Mouse (Mus musculus) frontal cortex, adult 2 months (tissue): ENCODE data around the gene Smim13. TPM values are rescaled to one million over a fixed set of nuclear protein-coding genes. Genes with fewer than 3 reads are reported as not detected.
"Not testable (repeated sequence)": the region's sequence is repeated elsewhere in the genome, so short reads cannot be mapped to it uniquely, and the experiment has no call there.

Experiments
- DNase-seq, 2 experiments: peaks; one replicate each; pipeline ENCODE4 v3.0.0; 2022; ENCODE audit warnings: low spot score in 1 of 2; ENCODE audit errors: extremely low spot score in 1 of 2
- polyA plus RNA-seq: library from polyadenylated mRNA; depleted of rRNA; stranded (reverse); fragments of >200 nt; gene quantifications from 2 replicates; pipeline ENCODE4 v1.2.3, GENCODE M21; 2012

Gene Smim13
- polyA plus RNA-seq, 1 experiment = 101 TPM

DNA sequence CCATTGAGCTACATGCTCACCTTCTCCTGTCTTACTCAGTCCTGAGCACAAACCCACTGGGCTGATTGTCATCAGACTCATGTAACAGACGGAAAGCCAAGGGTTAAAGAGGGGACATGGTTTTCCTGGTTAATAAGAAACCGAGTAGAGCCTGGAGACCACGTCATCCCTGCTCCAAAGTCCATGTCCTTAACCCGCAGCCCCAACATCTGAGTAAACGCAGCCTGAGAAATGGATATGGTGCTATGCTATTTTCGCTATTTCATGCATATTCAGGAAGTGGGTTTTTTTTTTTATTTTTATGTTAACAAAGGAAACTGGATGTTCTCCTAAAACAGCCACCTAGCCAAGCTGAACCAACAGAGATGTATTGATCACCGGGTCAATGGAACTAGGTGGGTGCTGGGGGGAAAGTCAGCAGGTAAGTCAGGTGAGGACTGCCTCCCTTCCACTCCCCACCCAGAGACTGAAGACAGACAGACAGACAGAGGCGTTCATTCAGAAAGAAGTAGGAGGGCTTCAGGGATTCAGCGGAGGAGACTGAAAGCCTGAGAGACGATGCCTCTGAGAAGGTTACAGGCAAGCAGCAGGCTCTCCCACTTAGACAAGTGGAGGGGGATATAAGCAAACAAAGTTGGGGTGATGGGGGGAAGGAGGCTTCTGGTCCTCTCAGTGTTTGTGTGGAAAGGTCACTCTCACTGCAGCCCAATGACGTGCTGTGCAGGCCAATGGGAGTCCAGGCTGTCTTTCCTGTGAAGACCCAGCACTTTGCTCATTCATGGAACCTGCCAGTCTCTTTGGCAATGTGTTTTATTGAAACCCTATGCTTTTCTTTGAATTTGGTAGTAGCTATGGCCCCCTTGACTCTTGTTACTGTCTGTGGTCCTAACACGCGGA lies 13.6 kb upstream of the Smim13 start:
- DNase-seq = no peak

DNA sequence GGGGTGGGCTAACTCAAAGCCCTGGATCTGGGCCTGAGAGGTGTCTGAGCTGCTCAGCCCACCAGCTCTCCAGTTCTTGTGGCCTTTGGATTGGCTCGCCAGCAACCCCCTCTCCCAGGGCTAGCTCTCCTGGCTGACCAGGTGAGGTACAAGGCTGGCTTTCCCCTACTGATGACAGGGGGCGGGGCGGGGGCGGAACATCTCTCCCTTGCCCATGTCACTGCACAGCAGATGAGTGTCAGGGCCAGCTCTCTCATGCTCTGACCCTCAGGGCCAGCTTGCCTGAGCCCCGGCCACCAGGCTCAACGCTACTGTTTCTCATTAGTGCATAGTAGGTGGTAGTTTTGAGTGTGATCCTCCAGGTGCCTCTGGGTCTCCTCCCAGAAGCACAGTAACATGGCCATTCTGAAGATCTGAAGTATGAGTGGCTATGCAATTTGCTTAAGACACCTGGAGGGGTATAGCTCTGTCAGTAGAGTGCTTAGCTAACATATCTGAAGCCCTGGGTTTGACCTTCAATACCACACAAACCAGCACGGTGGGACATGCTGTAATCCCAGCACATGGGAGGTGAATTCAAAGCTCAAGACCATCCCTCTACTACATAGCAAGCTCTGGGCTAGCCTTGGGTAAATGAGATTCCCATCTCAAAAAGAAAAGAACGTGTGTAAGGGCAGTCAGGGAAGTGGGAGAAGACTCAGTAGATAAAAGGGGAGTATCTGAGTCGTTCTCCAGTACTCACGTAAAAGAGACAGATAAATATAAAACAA lies 11.4 kb upstream of the Smim13 start:
- DNase-seq = no peak

DNA sequence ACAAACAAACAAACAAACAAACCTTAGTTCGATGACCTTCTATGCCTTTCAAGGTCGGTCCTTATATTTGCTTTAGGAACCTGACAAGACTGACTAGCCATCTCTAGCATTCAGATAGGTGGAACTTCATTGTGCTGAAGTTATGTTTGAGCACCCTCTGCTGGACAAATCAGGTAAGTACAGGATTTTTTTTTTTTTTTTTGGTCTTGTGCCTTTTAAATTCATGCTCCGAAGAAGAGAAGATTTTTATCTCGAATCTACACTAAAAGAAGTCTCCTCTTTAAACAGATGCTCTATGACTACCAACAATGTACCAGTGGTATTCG lies 10.9 kb upstream of the Smim13 start:
- DNase-seq = peak in 1 of 2 experiments; percentile 78

DNA sequence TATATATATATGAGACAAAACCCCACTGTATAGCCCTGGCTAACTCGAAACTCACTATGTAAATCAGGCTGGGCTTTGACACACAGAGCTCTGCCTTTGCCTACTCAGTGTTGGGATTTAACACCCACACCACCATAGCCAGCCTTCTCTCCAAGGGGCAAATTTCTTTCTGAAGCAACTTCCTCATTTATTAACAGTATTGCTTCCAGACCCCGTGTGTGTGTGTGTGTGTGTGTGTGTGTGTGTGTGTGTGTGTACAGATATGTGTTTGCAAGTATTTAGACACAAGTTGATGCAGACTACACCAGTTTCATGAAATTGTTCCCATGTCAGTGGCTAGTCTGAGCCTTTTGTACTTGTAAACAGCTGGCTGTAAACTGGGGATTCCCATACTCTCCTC lies 8.1 kb upstream of the Smim13 start:
- no peak for DNase-seq

- DNase-seq = no peak
Measured at GRCm38 (mm10) chr13:41244306-41244830, 5.3 kb upstream of the Smim13 start.

DNA sequence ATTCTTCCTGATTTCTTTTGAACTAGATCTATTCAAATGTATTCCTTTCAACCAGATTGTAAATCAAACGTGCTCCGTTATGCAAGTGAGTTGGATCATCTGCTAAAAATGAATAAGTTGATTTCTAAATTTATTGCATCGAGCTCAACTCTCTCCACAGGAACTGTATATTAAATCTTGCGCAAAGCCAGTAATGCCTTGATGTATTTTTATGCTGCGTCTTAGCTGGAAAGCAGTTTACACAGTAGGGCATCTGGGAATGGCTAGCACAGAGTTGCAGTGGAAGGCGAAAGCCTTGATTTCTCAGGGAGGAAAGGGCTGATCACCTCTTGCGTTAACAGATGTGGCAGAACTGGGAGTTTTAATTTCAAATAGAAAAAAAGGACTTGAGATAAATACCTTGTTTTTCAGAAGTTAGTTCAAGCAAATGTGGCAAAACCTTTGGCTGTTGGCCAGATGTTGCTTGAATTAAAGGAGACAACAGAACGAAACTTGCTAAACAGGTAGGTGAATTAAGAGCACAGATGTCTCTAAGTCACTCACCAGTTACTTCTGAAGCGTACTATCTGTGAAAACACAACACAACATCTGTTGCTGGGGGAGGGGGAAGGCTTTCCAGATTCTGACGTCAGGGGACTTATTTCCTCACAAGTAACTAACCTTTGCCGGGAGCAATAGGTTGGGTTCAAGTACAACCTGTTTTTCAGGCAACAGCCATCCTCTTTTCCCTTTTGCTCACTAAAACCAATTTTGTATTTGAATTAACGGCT lies 708 bp upstream of the Smim13 start:
- peak; percentile 62 to 64 for DNase-seq

DNA sequence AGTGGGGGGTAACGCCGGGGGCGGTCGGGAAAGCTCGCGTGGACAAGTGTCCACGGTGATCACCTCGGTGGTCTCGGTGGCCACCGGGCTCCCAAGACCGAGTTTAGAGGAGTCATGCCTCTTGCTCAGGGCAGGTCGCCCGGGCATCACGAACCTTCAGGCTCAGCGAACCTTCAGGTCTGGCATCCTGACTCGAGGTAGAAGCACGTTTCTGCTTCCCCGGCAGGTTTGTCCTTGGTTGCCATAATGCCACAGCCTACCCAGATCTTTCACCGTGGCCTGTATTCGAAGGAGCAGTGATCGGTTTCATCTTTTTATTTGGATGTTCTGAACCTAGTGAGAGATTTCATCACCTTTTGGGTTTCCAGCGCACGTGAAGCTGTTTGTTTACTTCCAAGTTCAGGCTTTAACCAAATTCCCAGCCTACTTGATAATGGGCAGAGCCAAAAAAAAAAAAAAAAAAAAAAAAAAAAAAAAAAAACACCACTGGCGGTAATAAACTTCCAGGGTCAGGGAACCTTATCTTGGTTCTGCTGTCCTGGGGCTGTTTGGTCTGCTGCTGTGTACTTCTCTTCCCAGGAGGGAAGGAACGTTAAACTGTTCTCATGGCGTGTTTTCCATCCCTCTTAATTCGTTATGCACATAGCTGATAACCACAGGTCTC lies 806 bp downstream of the Smim13 start:
- peak; percentile 25 to 32 for DNase-seq

GRCm38 (mm10) chr13:41251232-41251631 lies 1.6 kb downstream of the Smim13 start:
- DNase-seq = not testable (repeated sequence)

DNA sequence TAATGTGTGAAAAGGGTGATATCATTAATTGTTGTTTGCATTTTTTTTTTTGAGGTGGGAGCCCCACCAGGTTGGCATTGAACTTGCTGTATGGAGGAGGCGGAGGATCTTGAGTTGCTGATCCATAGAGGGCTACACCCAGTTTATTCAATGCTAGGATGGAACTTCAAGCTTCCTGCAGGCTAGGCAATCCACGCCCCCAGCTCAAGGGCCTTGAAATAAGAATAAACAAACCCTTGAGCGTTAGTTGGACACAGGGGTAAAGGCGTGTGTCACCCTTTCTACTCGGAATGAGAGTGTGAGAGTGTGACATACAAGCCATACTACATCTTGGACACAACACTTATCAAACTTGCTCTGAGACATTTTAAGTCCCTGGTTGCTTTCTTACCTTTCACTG lies 2.0 kb downstream of the Smim13 start:
- DNase-seq = no peak

GRCm38 (mm10) chr13:41252141-41252540 lies 2.5 kb downstream of the Smim13 start:
- DNase-seq = no peak

DNA sequence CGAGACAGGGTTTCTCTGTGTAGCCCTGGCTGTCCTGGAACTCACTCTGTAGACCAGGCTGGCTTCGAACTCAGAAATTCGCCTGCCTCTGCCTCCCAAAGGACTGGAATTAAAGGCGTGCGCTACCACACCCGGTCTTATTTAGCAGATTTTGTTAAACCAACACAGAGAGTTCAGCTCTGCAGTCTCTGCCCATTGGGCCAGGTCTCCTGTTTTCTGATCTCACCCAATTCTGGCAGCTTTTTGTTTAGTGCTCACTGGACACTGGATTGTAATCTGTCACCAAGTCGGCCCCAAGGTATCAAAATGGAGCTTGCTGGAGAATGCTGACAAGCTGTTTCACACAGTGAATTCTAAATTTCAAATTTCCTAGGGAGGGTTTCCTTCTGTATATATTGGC lies 3.1 kb downstream of the Smim13 start:
- DNase-seq = no peak

DNA sequence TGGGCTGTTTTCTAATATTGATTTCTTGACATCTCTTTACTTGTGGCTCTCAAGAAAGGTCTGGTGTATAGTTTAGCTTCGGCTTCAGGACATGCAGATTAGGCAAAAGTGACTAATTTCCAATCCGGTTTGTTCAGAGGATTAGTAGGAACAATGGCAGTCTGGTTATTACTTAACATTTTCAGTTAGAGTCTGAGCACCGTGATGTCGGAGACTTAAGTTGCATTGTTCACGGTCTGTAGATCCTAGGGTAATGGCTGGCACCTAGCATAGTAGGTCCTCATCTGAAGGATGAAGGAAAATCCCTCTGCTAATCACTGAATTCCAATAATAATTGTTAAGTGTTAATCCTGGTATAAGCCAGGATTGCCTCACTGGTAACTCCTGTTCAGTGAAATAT lies 6.5 kb downstream of the Smim13 start:
- DNase-seq = no peak

DNA sequence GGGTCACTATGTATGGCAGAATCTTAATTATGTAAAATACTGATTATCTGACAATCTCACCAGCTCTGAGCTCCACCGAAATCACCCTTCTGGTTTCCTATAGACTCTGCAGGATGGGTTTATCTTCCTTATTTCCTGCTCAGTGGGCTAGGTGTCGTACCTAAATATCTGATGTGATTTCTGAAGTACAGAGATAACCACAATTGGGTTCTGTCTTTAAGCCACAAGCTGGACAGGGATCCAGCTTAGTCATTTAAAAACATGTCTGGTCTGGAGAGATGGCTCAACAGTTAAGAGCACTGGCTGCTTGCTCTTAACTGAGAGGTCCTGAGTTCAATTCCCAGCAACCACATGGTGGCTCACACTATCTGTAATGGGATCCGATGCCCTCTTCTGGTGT lies 7.3 kb downstream of the Smim13 start:
- no peak for DNase-seq

DNA sequence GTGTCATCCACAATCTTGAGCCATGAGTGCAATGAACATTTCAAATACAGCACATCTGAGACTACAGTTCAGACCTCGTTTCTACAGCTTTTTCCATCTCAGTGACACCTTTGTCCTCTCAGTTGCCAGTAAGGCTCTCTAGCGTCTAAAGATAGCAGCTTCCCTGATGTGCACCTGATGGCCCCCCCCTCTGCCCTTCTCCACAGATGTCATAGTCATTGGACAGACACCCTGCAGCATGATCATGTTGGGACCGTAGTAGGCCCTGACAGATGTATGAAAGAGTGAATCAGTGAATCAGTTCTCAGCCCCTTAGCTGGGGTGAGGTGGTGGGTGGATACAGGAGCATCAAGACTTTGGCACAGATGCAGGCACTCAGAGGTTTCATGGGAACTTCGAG lies 8.2 kb downstream of the Smim13 start:
- DNase-seq = no peak

- not testable (repeated sequence) for DNase-seq
Measured at GRCm38 (mm10) chr13:41261617-41262016, 12.0 kb downstream of the Smim13 start.

DNA sequence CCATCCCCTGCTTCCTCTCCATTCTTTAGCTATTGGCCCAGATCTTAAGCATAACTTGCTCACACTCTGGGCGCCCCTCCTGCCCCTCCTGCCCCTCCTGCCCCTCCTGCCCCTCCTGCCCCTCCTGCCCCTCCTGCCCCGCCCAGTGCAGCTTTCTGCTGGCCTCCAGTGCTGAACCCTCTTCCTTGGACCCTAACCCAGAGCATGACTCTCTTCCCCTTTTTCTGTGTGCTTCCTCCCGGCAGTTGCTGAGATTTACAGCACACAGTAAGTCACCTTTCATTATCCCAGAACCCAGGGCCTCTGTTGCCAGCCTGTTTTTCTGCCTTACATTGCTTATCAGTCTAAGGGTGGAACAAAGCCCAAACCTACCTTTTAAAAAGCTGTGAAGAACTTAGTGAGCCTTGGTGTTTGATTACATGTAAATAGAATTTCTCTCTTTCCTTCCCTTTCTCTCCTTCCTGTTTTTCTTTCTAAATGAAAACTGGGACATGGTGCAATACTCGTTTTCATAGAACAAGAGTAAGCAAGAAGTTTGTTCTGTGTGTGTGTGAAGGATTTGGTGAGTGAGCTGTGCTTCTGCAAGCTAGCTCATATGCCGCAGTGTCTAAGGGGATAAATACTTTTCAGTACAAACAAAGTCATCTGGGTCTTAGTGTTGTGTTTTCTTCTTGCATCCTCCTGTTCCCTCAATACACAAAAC lies 13.8 kb downstream of the Smim13 start:
- no peak for DNase-seq

GRCm38 (mm10) chr13:41267827-41268408 lies 18.3 kb downstream of the Smim13 start:
- peak; percentile 53 to 72 for DNase-seq

DNA sequence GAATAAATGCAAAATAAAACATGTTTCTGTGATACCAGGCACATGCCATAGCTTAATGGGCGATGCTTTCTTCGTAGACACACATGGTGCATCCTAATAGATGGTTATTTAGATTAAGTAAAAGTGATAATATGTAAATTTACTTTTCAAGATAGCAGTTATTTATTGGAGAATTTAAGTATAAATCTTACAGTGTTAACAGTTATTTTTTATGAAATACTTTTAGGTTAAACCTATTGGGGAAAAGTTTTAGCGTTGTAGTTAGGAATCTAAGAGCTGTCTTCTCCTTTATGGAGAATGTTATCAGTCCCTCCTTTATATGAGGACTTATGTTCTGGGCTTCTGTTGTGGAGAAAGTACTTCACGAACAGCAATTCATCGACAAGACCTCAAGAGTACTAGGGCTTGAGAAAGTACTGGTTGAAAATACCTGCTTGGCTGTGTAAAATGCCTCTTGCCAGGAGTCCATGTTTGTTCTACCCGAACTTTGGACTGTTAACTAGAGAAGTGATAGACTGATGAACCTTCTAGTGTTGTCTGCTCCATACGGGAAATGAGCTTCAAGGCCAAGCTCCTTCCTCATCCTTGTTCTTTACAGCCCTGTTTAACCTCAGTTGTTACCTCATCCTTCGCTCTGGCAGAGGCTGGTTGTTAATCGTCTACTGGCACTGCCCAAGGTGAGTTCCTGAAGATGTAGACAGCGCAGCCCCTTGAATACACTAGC lies 24.4 kb downstream of the Smim13 start, which contains the start of gene Gm17364:
Gene Gm17364, minus strand, starts transcription at position 51 of the 724 bp plus-strand sequence.
- no peak for DNase-seq

- no peak for DNase-seq
Measured at GRCm38 (mm10) chr13:41280696-41281095, 31.1 kb downstream of the Smim13 start.
